In the genomic region with DNA sequence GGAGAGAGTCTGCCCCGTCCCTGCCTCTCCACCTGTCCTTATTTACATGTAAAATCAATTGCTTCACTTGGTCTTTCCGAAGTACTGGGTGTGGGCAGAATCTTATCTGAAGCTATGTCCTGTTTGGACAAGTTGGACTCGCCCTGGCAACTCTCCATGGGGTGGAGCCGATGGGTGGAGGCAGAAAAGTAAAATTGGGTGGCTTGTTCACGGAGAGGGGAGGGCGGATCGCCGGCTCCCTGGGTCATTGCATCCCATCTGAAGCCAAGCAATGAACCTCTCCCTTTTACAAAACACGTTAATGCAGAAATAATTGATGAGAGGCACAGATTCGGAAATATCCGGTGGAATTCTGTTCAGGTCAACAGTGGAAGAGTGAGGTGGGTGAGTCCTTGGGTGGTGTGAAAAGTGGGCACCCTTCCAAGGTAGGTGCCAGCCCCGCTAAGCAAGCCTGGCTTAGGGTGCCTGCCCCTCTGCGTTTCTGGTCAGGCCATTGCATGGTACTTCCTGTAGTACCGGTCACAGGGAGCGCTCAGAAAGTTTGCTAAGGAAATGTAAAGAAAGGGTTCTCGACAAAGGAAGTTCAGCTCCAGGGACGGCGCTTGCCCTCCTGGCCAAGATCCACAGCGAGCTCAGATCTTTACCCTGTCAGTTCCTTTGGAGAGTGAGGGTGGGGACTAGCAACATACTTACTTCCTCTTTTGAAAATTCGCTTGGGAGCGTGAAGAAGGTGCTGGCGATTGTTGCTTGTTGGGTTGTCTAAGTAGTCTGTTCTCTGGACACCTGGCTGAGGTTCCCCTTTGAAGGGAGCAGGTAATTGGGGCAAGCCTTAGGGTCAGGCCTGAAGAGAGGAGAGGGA, we compare ENCODE assay signal across 8 mouse cellular contexts. TPM values are rescaled to one million over a fixed set of nuclear protein-coding genes. Genes with fewer than 3 reads are reported as not detected.
A peak's percentile ranks its signal among the peaks of the same experiment; 100 is the strongest.
DNase-seq lines count a peak whose midpoint lies in the region; ATAC-seq and TF ChIP-seq lines count a peak whose summit lies in the region.

No protein-coding gene starts in this region.

- peak overlapping the region; percentile 29; the same call in 1 of the 2 replicates for H3K4me2 ChIP-seq in hindbrain, postnatal 0 days (ENCODE audit: low read depth, low read length)
- peak overlapping the region; percentile 78 for H3K4me2 ChIP-seq in liver, embryonic 13.5 days

- H3K4me1 ChIP-seq in hindbrain, postnatal 0 days (ENCODE audit: insufficient read depth, low read length): peaks cover 21% of the 10 kb centered on the region; the same call in 1 of the 2 replicates
- peaks cover 99% of the 10 kb centered on the region for H3K4me1 ChIP-seq in liver, embryonic 13.5 days (replicated peaks)

- DNase-seq in MEL-GATA-1-ER (ENCODE audit: extremely low read depth, low read depth): peak; percentile 91
- DNase-seq in brain, embryonic 14.5 days (ENCODE audit: low read depth): peak; percentile 39
- peak; percentile 83 for DNase-seq in gastrocnemius, postnatal 10 days
- no peak for DNase-seq in hindbrain, postnatal 0 days (ENCODE audit: low spot score)
- peak; percentile 80 for DNase-seq in liver, embryonic 13.5 days
- peak; percentile 66 for DNase-seq in naive thymus-derived CD4-positive, alpha-beta T cell, adult 2 months (ENCODE audit: low read depth)
- DNase-seq in testis, postnatal 14 days (ENCODE audit: low spot score): peak; percentile 82

- H3K27me3 ChIP-seq in hindbrain, postnatal 0 days (ENCODE audit: insufficient read depth, low read length): no peaks in the 10 kb centered on the region
- no peaks in the 10 kb centered on the region for H3K27me3 ChIP-seq in liver, embryonic 13.5 days

- TF ChIP-seq CTCF in brain, embryonic 14.5 days (IDR thresholded peaks at IDR 0.05; ENCODE audit: borderline replicate concordance, extremely low read depth, insufficient read depth, insufficient read length): no peak
- no peak for TF ChIP-seq CTCF in hindbrain, postnatal 0 days (IDR thresholded peaks at IDR 0.05; ENCODE audit: low read depth)

- peak overlapping the region; percentile 70 for H3K27ac ChIP-seq in hindbrain, postnatal 0 days
- peak overlapping the region; percentile 97 for H3K27ac ChIP-seq in liver, embryonic 13.5 days

- H3K9ac ChIP-seq in hindbrain, postnatal 0 days (replicated peaks; ENCODE audit: low read length): peak overlapping the region; percentile 24; the same call in 1 of the 2 replicates
- peak overlapping the region; percentile 98 for H3K9ac ChIP-seq in liver, embryonic 13.5 days

- H3K9me3 ChIP-seq in hindbrain, postnatal 0 days (ENCODE audit: low read length): no peaks in the 10 kb centered on the region
- H3K9me3 ChIP-seq in liver, embryonic 13.5 days (replicated peaks): no peaks in the 10 kb centered on the region

- 17% methylated on average over 22 of the region's 22 CpGs for WGBS in hindbrain, postnatal 0 days
- 2% methylated on average over 22 of the region's 22 CpGs for WGBS in liver, embryonic 13.5 days (ENCODE audit: insufficient replicate concordance)

- H3K36me3 ChIP-seq in hindbrain, postnatal 0 days (ENCODE audit: insufficient read depth, low read length): no peaks in the 10 kb centered on the region
- peaks cover 68% of the 10 kb centered on the region for H3K36me3 ChIP-seq in liver, embryonic 13.5 days

- H3K4me3 ChIP-seq in hindbrain, postnatal 0 days (ENCODE audit: low read length): no peak overlapping the region
- peak overlapping the region; percentile 95 for H3K4me3 ChIP-seq in liver, embryonic 13.5 days (replicated peaks)

- TF ChIP-seq POLR2A in brain, embryonic 14.5 days (IDR thresholded peaks at IDR 0.05; ENCODE audit: borderline replicate concordance, extremely low read depth, insufficient read depth, insufficient read length, poor library complexity, severe bottlenecking): no peak

- ATAC-seq in hindbrain, postnatal 0 days: no peak
- ATAC-seq in liver, embryonic 13.5 days (ENCODE audit: low read depth): peak; percentile 72
- ATAC-seq in frontal cortex, adult (ENCODE audit: low TSS enrichment): no peak

RNA-seq across cellular contexts. Expression of a gene that starts 9.2 kb away (rescaled TPM):
- 22.3 and 24.1 TPM in 2 replicates for polyA plus RNA-seq in brain, embryonic 14.5 days (2012; rRNA removed)
- 10 to 100 TPM; 31.7 to 46.3 TPM for total RNA-seq in gastrocnemius, postnatal 10 days (2021)
- 22.6 and 22.9 TPM in 2 replicates for total RNA-seq in hindbrain, postnatal 0 days (2014; rRNA removed)
- polyA plus RNA-seq in hindbrain, postnatal 0 days (2015; fragmentation: Nextera tagmentation; extraction: Ambion mirVana): 37.1 and 37.5 TPM in 2 replicates
- 73.2 and 78.4 TPM in 2 replicates for polyA plus RNA-seq in liver, embryonic 13.5 days (2015; fragmentation: Nextera tagmentation; extraction: Ambion mirVana)
